Mouse (Mus musculus) forebrain, embryonic 16.5 days (tissue): ENCODE data around the gene Olfr1026. TPM values are rescaled to one million over a fixed set of nuclear protein-coding genes. Genes with fewer than 3 reads are reported as not detected.

Experiments
- ATAC-seq: fragments of 200-750 bp; cut with Nextera tagmentation; 2 replicates; pipeline ENCODE4 v1.8.0; 2017; ENCODE audit warnings: mild to moderate bottlenecking, moderate library complexity
- H3K27ac ChIP-seq: fragments of 300-500 bp; sonication (generic); 2 replicates; pipeline ENCODE4 v1.5.1; 2014; ENCODE audit warnings: low read length, control low read depth
- H3K27me3 ChIP-seq: fragments of 300-500 bp; sonication (generic); replicated peaks from 2 replicates; pipeline ENCODE4 v1.6.1; 2014; ENCODE audit warnings: low read length; ENCODE audit not compliant: control insufficient read depth, insufficient read depth
- H3K36me3 ChIP-seq: fragments of 300-500 bp; sonication (generic); 2 replicates; pipeline ENCODE4 v1.6.1; 2014; ENCODE audit not compliant: control insufficient read depth, insufficient read depth
- H3K4me1 ChIP-seq: fragments of 300-500 bp; sonication (generic); replicated peaks from 2 replicates; pipeline ENCODE4 v1.6.1; 2014; ENCODE audit warnings: low read length; ENCODE audit not compliant: control insufficient read depth, insufficient read depth
- H3K4me2 ChIP-seq: fragments of 300-500 bp; sonication (generic); 2 replicates; pipeline ENCODE4 v1.6.1; 2014; ENCODE audit warnings: mild to moderate bottlenecking, low read length, control low read depth
- H3K4me3 ChIP-seq: fragments of 300-500 bp; sonication (generic); replicated peaks from 2 replicates; pipeline ENCODE4 v1.5.1; 2014; ENCODE audit warnings: mild to moderate bottlenecking, low read length, control low read depth
- H3K9ac ChIP-seq: fragments of 300-500 bp; sonication (generic); replicated peaks from 2 replicates; pipeline ENCODE4 v1.6.1; 2014; ENCODE audit warnings: low read depth, low read length, control low read depth
- H3K9me3 ChIP-seq: fragments of 300-500 bp; sonication (generic); 2 replicates; pipeline ENCODE4 v1.6.1; 2016; ENCODE audit warnings: low read length; ENCODE audit not compliant: control insufficient read depth
- WGBS: fragments of 180-500 bp; shearing (Covaris S2); extraction: QIAGEN DNeasy Blood & Tissue Kit; methylation state at CpG from one replicate; pipeline ENCODE4 v1.1.7; 2014; 5-methylcytosine and 5-hydroxymethylcytosine counted together
- polyA plus RNA-seq: library from polyadenylated mRNA; unstranded; fragments of >200 nt; fragmentation: Nextera tagmentation; extraction: Ambion mirVana; gene quantifications from 2 replicates; pipeline ENCODE4 v1.2.1, GENCODE M21; 2015

Gene Olfr1026
- polyA plus RNA-seq = not detected in 2 replicates

DNA sequence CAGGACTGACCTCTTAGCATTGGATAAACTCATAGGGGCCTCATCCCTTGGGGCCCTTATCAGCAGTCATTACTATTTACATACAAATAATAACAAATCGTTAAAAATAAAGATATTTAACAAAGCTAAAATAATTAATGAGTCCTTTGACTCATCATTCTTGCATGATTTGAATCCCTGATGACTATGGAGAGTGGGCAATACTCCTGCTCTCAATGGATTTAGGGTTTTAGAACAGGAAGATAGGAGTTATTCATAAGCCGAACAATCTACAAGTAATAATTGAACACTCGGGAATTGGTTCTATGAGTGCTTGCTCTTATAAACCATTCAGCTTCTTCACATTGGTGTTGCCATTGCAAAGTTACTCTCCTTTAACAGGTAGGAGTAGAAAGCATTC is at the start of gene Olfr1026:
TSS of gene Olfr1026 (plus strand) at position 301 of the 400 bp plus-strand sequence.
- ATAC-seq = no peak
- Histone ChIP-seq H3K4me2 (no peak within 1 kb of the TSS), H3K27ac (no peak within 1 kb of the TSS), H3K9me3 (no peaks in the 10 kb centered on the region), H3K27me3 (no peaks in the 10 kb centered on the region), H3K4me3 (no peak within 1 kb of the TSS), H3K36me3 (no peaks in the 10 kb centered on the region), H3K4me1 (no peaks in the 10 kb centered on the region), H3K9ac (no peak within 1 kb of the TSS)
- WGBS = 91% methylated on average over 3 of the region's 3 CpGs

DNA sequence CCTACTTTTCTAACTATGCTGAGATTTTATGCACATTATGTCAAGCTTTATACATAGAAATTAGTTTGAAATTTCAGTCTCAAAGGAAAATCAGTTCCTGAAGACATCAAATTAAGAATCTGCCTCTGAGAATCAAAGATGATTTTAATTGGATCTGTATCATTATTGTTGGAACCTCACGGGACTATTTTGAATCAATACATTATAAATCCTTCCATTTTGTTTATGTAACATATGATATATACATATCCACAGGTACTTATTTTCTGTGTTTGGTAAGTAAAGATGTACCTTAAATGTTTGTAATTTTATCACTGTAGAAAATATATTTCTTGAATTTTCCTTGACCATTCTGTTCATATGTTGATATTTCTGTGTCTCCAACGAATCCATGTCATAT is 36.0 kb upstream of the Olfr1026 start, which contains the start of gene Olfr1023:
TSS of gene Olfr1023 (plus strand) at position 301 of the 400 bp plus-strand sequence.
- Histone ChIP-seq H3K4me3 (no peak within 1 kb of the TSS), H3K4me1 (no peaks in the 10 kb centered on the region), H3K4me2 (no peak within 1 kb of the TSS), H3K27ac (no peak within 1 kb of the TSS), H3K36me3 (no peaks in the 10 kb centered on the region), H3K9me3 (no peaks in the 10 kb centered on the region), H3K9ac (no peak within 1 kb of the TSS), H3K27me3 (no peaks in the 10 kb centered on the region)
- WGBS = 78% methylated on average over 2 of the region's 2 CpGs
- ATAC-seq = no peak

DNA sequence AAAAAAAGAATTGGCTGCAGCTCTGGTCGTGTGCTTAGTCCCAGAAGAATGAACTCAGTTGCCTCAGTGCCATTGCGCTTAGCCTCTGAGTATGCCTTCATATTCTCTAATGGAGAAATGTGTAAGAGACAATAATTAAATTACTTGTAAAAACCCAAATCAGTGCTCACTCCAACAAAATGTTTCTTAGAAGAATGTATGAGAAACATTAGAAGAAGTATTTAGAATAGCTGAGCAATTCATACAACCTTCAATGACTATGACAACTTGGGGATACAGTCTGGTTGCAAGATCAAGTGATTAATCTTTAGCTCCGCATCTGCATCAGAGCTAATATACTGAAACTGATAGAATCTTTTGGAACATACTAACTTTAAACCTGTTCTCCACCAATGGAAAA is 16.4 kb upstream of the Olfr1026 start, which contains the start of gene Olfr1024:
TSS of gene Olfr1024 (minus strand) at position 101 of the 400 bp plus-strand sequence.
- Histone ChIP-seq H3K9ac (no peak within 1 kb of the TSS), H3K4me3 (no peak within 1 kb of the TSS), H3K36me3 (no peaks in the 10 kb centered on the region), H3K27ac (no peak within 1 kb of the TSS), H3K27me3 (no peaks in the 10 kb centered on the region), H3K4me1 (no peaks in the 10 kb centered on the region), H3K9me3 (no peaks in the 10 kb centered on the region), H3K4me2 (no peak within 1 kb of the TSS)
- 92% methylated on average over 3 of the region's 3 CpGs for WGBS
- ATAC-seq = no peak

DNA sequence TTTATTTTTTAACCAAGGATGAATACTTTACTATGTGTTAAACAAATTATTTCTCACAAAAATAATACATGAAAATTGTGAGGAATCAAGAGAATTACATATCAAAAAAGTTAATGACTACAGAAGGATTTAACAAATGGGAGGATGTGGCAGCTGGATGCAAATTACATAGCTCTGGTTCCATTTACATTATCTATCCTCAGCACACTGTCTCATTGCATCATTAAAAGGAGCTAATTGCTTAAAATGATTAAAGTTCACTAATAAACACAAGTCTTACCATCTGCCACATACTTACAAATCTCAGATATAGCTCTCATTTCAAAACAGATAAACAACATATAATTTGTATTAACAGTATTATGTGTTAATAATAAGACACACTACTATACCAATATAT is 8.2 kb upstream of the Olfr1026 start:
- H3K9ac ChIP-seq = no peak overlapping the region
- no peaks in the 10 kb centered on the region for H3K36me3 ChIP-seq
- no peaks in the 10 kb centered on the region for H3K9me3 ChIP-seq
- no peaks in the 10 kb centered on the region for H3K4me1 ChIP-seq
- H3K4me3 ChIP-seq = no peak overlapping the region
- peak; percentile 40 for ATAC-seq
- H3K27me3 ChIP-seq = no peaks in the 10 kb centered on the region
- no peak overlapping the region for H3K27ac ChIP-seq
- H3K4me2 ChIP-seq = no peak overlapping the region

DNA sequence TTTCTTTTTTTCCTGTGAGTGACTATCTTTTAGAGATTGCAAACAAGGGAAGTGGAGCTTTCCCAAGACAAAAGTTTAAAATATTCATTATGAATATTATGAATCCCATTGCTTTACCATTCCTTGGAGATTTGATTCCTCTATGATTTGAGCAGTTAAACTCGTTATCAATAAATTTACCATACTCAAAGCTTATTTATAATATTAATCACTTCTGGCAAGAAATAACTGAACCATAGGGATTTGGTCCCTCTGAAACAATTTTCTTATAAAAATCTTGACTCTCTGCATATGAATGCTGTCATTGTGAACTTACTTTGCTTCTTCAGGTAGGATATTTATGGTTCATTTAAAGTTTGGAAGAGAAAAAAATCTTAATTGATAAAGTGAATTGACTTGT is 6.5 kb upstream of the Olfr1026 start, which contains the start of gene Olfr1025-ps1:
TSS of gene Olfr1025-ps1 (plus strand) at position 301 of the 400 bp plus-strand sequence.
- H3K4me3 ChIP-seq = no peak within 1 kb of the TSS
- H3K36me3 ChIP-seq = no peaks in the 10 kb centered on the region
- no peak within 1 kb of the TSS for H3K4me2 ChIP-seq
- H3K9me3 ChIP-seq = no peaks in the 10 kb centered on the region
- H3K27me3 ChIP-seq = no peaks in the 10 kb centered on the region
- WGBS = 46% methylated on average over 1 of the region's 1 CpGs
- H3K27ac ChIP-seq = no peak within 1 kb of the TSS
- ATAC-seq = no peak
- no peaks in the 10 kb centered on the region for H3K4me1 ChIP-seq
- H3K9ac ChIP-seq = no peak within 1 kb of the TSS

DNA sequence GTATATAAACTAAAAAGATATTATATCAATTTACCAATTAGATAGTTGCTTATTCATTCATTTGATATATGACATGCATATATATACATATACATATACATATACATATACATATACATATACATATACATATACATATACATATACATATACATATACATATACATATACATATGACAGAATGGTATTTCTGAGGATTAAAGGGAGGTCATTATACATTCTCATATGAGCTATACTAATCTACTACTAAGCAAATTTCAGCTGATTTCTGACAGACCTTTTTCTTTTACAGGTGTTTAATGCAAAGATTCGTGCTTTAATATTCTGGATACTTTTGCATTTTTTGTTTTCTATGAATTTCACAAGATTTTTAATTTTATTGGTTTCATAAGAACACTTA is 28.8 kb downstream of the Olfr1026 start, which contains the start of gene Olfr1028:
TSS of gene Olfr1028 (plus strand) at position 301 of the 400 bp plus-strand sequence.
- Histone ChIP-seq H3K9ac (no peak within 1 kb of the TSS), H3K9me3 (no peaks in the 10 kb centered on the region), H3K27ac (no peak within 1 kb of the TSS), H3K4me1 (no peaks in the 10 kb centered on the region), H3K36me3 (no peaks in the 10 kb centered on the region), H3K4me2 (no peak within 1 kb of the TSS), H3K4me3 (no peak within 1 kb of the TSS), H3K27me3 (no peaks in the 10 kb centered on the region)
- WGBS = 73% methylated on average over 1 of the region's 1 CpGs
- ATAC-seq = no peak

DNA sequence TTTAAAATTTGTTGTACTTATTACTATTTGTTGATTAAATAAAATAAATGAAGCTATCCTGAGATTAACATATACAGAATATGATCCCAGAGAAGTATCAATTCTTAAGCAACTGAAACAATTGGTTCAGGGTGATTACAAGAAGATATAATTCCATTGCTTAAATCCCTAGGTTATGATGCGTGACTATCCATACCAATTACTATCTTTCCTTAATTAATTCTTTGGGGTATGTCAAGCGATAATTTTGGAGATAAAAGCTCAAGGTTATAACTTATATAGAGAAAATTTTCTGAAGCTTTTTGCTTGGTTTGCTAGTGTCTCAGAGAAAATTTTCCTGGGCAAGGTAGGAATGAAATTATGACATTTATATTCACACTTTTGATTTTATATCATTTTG is 52.2 kb downstream of the Olfr1026 start, which contains the start of gene Olfr1029:
TSS of gene Olfr1029 (plus strand) at position 301 of the 400 bp plus-strand sequence.
- Histone ChIP-seq H3K9ac (no peak within 1 kb of the TSS), H3K27me3 (no peaks in the 10 kb centered on the region), H3K36me3 (no peaks in the 10 kb centered on the region), H3K9me3 (no peaks in the 10 kb centered on the region), H3K4me2 (no peak within 1 kb of the TSS), H3K4me3 (no peak within 1 kb of the TSS), H3K27ac (no peak within 1 kb of the TSS), H3K4me1 (no peaks in the 10 kb centered on the region)
- 82% methylated on average over 2 of the region's 2 CpGs for WGBS
- no peak for ATAC-seq

Other genes with a start within 250 kb of the Olfr1026 start
- gene Olfr1006, start 242.8 kb upstream of the Olfr1026 start, polyA plus RNA-seq = not detected in 2 replicates
- gene Olfr1008, start 232.1 kb upstream of the Olfr1026 start, polyA plus RNA-seq = not detected in 2 replicates
- gene Olfr1009, start 206.1 kb upstream of the Olfr1026 start, polyA plus RNA-seq = not detected in 2 replicates
- gene Olfr1012, start 158.8 kb upstream of the Olfr1026 start, polyA plus RNA-seq = not detected in 2 replicates
- not detected in 2 replicates for gene Olfr1013, start 154.5 kb upstream of the Olfr1026 start, polyA plus RNA-seq
- not detected in 2 replicates for gene Olfr1014, start 148.8 kb upstream of the Olfr1026 start, polyA plus RNA-seq
- not detected in 2 replicates for gene Olfr1015, start 139.5 kb upstream of the Olfr1026 start, polyA plus RNA-seq
- gene Olfr1016, start 119.0 kb upstream of the Olfr1026 start, polyA plus RNA-seq = not detected in 2 replicates
- gene Olfr1018, start 103.1 kb upstream of the Olfr1026 start, polyA plus RNA-seq = not detected in 2 replicates
- gene Olfr1019, start 76.1 kb upstream of the Olfr1026 start, polyA plus RNA-seq = not detected in 2 replicates
- gene Olfr1020, start 74.5 kb upstream of the Olfr1026 start, polyA plus RNA-seq = not detected in 2 replicates
- gene Olfr1022, start 53.0 kb upstream of the Olfr1026 start, polyA plus RNA-seq = not detected in 2 replicates
- gene Olfr1023, start 35.9 kb upstream of the Olfr1026 start, polyA plus RNA-seq = not detected in 2 replicates
- not detected in 2 replicates for gene Olfr1024, start 16.5 kb upstream of the Olfr1026 start, polyA plus RNA-seq
- gene Olfr1025-ps1, start 6.4 kb upstream of the Olfr1026 start, polyA plus RNA-seq = not detected in 2 replicates
- gene Olfr1028, start 28.9 kb downstream of the Olfr1026 start, polyA plus RNA-seq = not detected in 2 replicates
- gene Olfr1029, start 52.3 kb downstream of the Olfr1026 start, polyA plus RNA-seq = not detected in 2 replicates
- gene Olfr1030, start 57.7 kb downstream of the Olfr1026 start, polyA plus RNA-seq = not detected in 2 replicates
- gene Olfr1031, start 68.7 kb downstream of the Olfr1026 start, polyA plus RNA-seq = not detected in 2 replicates
- not detected in 2 replicates for gene Olfr1032, start 84.0 kb downstream of the Olfr1026 start, polyA plus RNA-seq
- gene Olfr1033, start 99.1 kb downstream of the Olfr1026 start, polyA plus RNA-seq = not detected in 2 replicates
- gene Olfr1034, start 124.3 kb downstream of the Olfr1026 start, polyA plus RNA-seq = not detected in 2 replicates
- not detected in 2 replicates for gene Olfr1036, start 152.4 kb downstream of the Olfr1026 start, polyA plus RNA-seq
- gene Olfr1037, start 165.8 kb downstream of the Olfr1026 start, polyA plus RNA-seq = not detected in 2 replicates
- not detected in 2 replicates for gene Olfr1039, start 214.4 kb downstream of the Olfr1026 start, polyA plus RNA-seq
- gene Olfr1040, start 225.2 kb downstream of the Olfr1026 start, polyA plus RNA-seq = not detected in 2 replicates
- not detected in 2 replicates for gene Olfr1042, start 240.3 kb downstream of the Olfr1026 start, polyA plus RNA-seq
- gene Olfr1043, start 246.0 kb downstream of the Olfr1026 start, polyA plus RNA-seq = not detected in 2 replicates